In the genomic region with DNA sequence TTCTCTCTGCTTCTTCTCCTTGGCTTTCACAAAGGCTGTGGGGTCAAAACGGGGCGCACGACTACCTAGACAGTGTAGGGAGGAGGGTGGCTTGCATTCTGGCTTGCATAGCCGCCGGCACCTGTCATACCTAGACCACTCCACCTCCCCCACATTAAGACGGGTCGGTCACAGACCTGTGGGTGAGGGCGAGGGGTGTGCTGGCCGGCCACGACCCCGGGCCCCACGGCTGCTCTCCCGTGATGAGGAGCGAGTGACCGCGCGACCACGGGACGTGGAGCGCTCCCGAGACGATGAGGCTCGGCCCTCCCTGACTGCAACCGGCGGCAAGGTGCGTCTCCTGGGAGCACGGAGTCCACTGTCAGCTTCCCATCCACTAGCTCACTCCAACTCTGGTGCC, we compare ENCODE assay signal across 8 mouse cellular contexts. TPM values are rescaled to one million over a fixed set of nuclear protein-coding genes. Genes with fewer than 3 reads are reported as not detected.
DNase-seq lines count a peak whose midpoint lies in the region; ATAC-seq lines count a peak whose summit lies in the region.

No protein-coding gene starts in this region.

- no peak overlapping the region; the same call in none of the 2 replicates for H3K4me3 ChIP-seq in heart, embryonic 16.5 days (ENCODE audit: low read length)
- H3K4me3 ChIP-seq in embryonic facial prominence, embryonic 12.5 days: peak overlapping the region; percentile 42
- peak overlapping the region; percentile 49 for H3K4me3 ChIP-seq in hindbrain, embryonic 13.5 days
- peak overlapping the region; percentile 45 for H3K4me3 ChIP-seq in midbrain, embryonic 12.5 days

- H3K4me2 ChIP-seq in heart, embryonic 16.5 days (ENCODE audit: low read depth, low read length): peak overlapping the region; percentile 90
- H3K4me2 ChIP-seq in embryonic facial prominence, embryonic 12.5 days (replicated peaks): peak overlapping the region; percentile 88
- H3K4me2 ChIP-seq in hindbrain, embryonic 13.5 days: peak overlapping the region; percentile 77
- peak overlapping the region; percentile 70 for H3K4me2 ChIP-seq in midbrain, embryonic 12.5 days (replicated peaks)

- H3K27me3 ChIP-seq in heart, embryonic 16.5 days (ENCODE audit: control insufficient read depth, insufficient read depth, low read length): peaks cover 7% of the 10 kb centered on the region
- peaks cover 13% of the 10 kb centered on the region for H3K27me3 ChIP-seq in embryonic facial prominence, embryonic 12.5 days
- peaks cover 13% of the 10 kb centered on the region for H3K27me3 ChIP-seq in hindbrain, embryonic 13.5 days
- H3K27me3 ChIP-seq in midbrain, embryonic 12.5 days: peaks cover 26% of the 10 kb centered on the region

- ATAC-seq in heart, embryonic 16.5 days (replicated peaks; ENCODE audit: extremely low read depth, insufficient read depth, low FRiP score): no peak; the same call in 1 of the 2 replicates
- no peak for ATAC-seq in embryonic facial prominence, embryonic 12.5 days (ENCODE audit: insufficient number of reproducible peaks, insufficient read depth, low FRiP score, low TSS enrichment)
- ATAC-seq in hindbrain, embryonic 13.5 days (ENCODE audit: low FRiP score): peak; percentile 43
- peak; percentile 13 for ATAC-seq in midbrain, embryonic 12.5 days (ENCODE audit: low FRiP score, low read depth)

- peaks cover 14% of the 10 kb centered on the region for H3K4me1 ChIP-seq in heart, embryonic 16.5 days (ENCODE audit: control insufficient read depth, insufficient read depth, low read length)
- H3K4me1 ChIP-seq in embryonic facial prominence, embryonic 12.5 days: peaks cover 16% of the 10 kb centered on the region
- H3K4me1 ChIP-seq in hindbrain, embryonic 13.5 days (replicated peaks): peaks cover 32% of the 10 kb centered on the region
- peaks cover 27% of the 10 kb centered on the region for H3K4me1 ChIP-seq in midbrain, embryonic 12.5 days

- no peaks in the 10 kb centered on the region for H3K9me3 ChIP-seq in heart, embryonic 16.5 days (replicated peaks; ENCODE audit: control insufficient read depth, low read length)
- H3K9me3 ChIP-seq in embryonic facial prominence, embryonic 12.5 days: no peaks in the 10 kb centered on the region
- H3K9me3 ChIP-seq in hindbrain, embryonic 13.5 days: no peaks in the 10 kb centered on the region
- H3K9me3 ChIP-seq in midbrain, embryonic 12.5 days: no peaks in the 10 kb centered on the region

- H3K27ac ChIP-seq in heart, embryonic 16.5 days (ENCODE audit: low read length): no peak overlapping the region
- no peak overlapping the region for H3K27ac ChIP-seq in embryonic facial prominence, embryonic 12.5 days
- no peak overlapping the region for H3K27ac ChIP-seq in hindbrain, embryonic 13.5 days
- no peak overlapping the region for H3K27ac ChIP-seq in midbrain, embryonic 12.5 days (replicated peaks)

- no peak for DNase-seq in heart, adult 18-20 months
- DNase-seq in embryo, embryonic 10.5 days (ENCODE audit: low spot score): no peak
- DNase-seq in retina, postnatal 1 day: no peak
- no peak for DNase-seq in testis, postnatal 10 days (ENCODE audit: low spot score)

- WGBS in heart, embryonic 16.5 days: 30% methylated on average over 23 of the region's 27 CpGs
- 35% methylated on average over 27 of the region's 27 CpGs for WGBS in embryonic facial prominence, embryonic 12.5 days
- WGBS in hindbrain, embryonic 13.5 days: 29% methylated on average over 27 of the region's 27 CpGs
- 24% methylated on average over 26 of the region's 27 CpGs for WGBS in midbrain, embryonic 12.5 days

- H3K9ac ChIP-seq in heart, embryonic 16.5 days (ENCODE audit: low read length): no peak overlapping the region
- no peak overlapping the region for H3K9ac ChIP-seq in embryonic facial prominence, embryonic 12.5 days
- H3K9ac ChIP-seq in hindbrain, embryonic 13.5 days: peak overlapping the region; percentile 74
- H3K9ac ChIP-seq in midbrain, embryonic 12.5 days (replicated peaks): no peak overlapping the region

- no peaks in the 10 kb centered on the region; the same call in 1 of the 2 replicates for H3K36me3 ChIP-seq in heart, embryonic 16.5 days (ENCODE audit: control insufficient read depth, insufficient read depth)
- H3K36me3 ChIP-seq in embryonic facial prominence, embryonic 12.5 days: 0 out of 2 replicates have a peak, but pooled peaks cover 10% of the 10 kb centered on the region
- no peaks in the 10 kb centered on the region for H3K36me3 ChIP-seq in hindbrain, embryonic 13.5 days
- 0 out of 2 replicates have a peak, but pooled peaks cover 3% of the 10 kb centered on the region for H3K36me3 ChIP-seq in midbrain, embryonic 12.5 days

RNA-seq across cellular contexts. Expression of a gene that starts 17.2 kb away (rescaled TPM):
- polyA plus RNA-seq in heart, embryonic 16.5 days (2015; fragmentation: Nextera tagmentation; extraction: Ambion mirVana): 21.7 and 23.7 TPM in 2 replicates
- total RNA-seq in heart, adult 18-20 months (2021): 10 to 100 TPM in 1 of 2 experiments, 1 to 10 TPM in 1; 8.8 to 10.2 TPM
- 39.7 and 41.0 TPM in 2 replicates for polyA plus RNA-seq in embryonic facial prominence, embryonic 12.5 days (2016; fragmentation: Nextera tagmentation; extraction: Ambion mirVana)
- 23.5 and 23.6 TPM in 2 replicates for polyA plus RNA-seq in hindbrain, embryonic 13.5 days (2015; fragmentation: Nextera tagmentation; extraction: Ambion mirVana)
- 34.7 and 38.7 TPM in 2 replicates for polyA plus RNA-seq in midbrain, embryonic 12.5 days (2016; fragmentation: Nextera tagmentation; extraction: Ambion mirVana)

RNA-seq across cellular contexts. Expression of a gene that starts 21.9 kb away (rescaled TPM):
- 3.5 and 5.7 TPM in 2 replicates for polyA plus RNA-seq in heart, embryonic 16.5 days (2015; fragmentation: Nextera tagmentation; extraction: Ambion mirVana)
- 1 to 10 TPM; 1.6 to 5.5 TPM for total RNA-seq in heart, adult 18-20 months (2021)
- polyA plus RNA-seq in embryonic facial prominence, embryonic 12.5 days (2016; fragmentation: Nextera tagmentation; extraction: Ambion mirVana): 1.1 and 2.0 TPM in 2 replicates
- polyA plus RNA-seq in hindbrain, embryonic 13.5 days (2015; fragmentation: Nextera tagmentation; extraction: Ambion mirVana): 13.7 TPM in 2 replicates
- polyA plus RNA-seq in midbrain, embryonic 12.5 days (2016; fragmentation: Nextera tagmentation; extraction: Ambion mirVana): 2.5 and 4.2 TPM in 2 replicates

RNA-seq across cellular contexts. Expression of a gene that starts 32.7 kb away (rescaled TPM):
- 0.64 and 0.82 TPM in 2 replicates for polyA plus RNA-seq in heart, embryonic 16.5 days (2015; fragmentation: Nextera tagmentation; extraction: Ambion mirVana)
- total RNA-seq in heart, adult 18-20 months (2021): 1 to 10 TPM; 4.4 to 4.9 TPM
- polyA plus RNA-seq in embryonic facial prominence, embryonic 12.5 days (2016; fragmentation: Nextera tagmentation; extraction: Ambion mirVana): 1.1 TPM in 2 replicates
- polyA plus RNA-seq in hindbrain, embryonic 13.5 days (2015; fragmentation: Nextera tagmentation; extraction: Ambion mirVana): 14.9 and 15.8 TPM in 2 replicates
- 12.0 and 13.5 TPM in 2 replicates for polyA plus RNA-seq in midbrain, embryonic 12.5 days (2016; fragmentation: Nextera tagmentation; extraction: Ambion mirVana)

RNA-seq across cellular contexts. Expression of a gene that starts 53.2 kb away (rescaled TPM):
- polyA plus RNA-seq in heart, embryonic 16.5 days (2015; fragmentation: Nextera tagmentation; extraction: Ambion mirVana): 0.50 and 0.69 TPM in 2 replicates
- 1 to 10 TPM; 6.1 to 7.2 TPM for total RNA-seq in heart, adult 18-20 months (2021)
- 0.12 and 0.28 TPM in 2 replicates for polyA plus RNA-seq in embryonic facial prominence, embryonic 12.5 days (2016; fragmentation: Nextera tagmentation; extraction: Ambion mirVana)
- polyA plus RNA-seq in hindbrain, embryonic 13.5 days (2015; fragmentation: Nextera tagmentation; extraction: Ambion mirVana): 0.45 and 0.53 TPM in 2 replicates
- polyA plus RNA-seq in midbrain, embryonic 12.5 days (2016; fragmentation: Nextera tagmentation; extraction: Ambion mirVana): 0.59 and 0.63 TPM in 2 replicates

Comparison
In these comparisons a context has a peak if more than half of its experiments do, and no peak if none do; other contexts are left out.
1. ATAC-seq: peak in hindbrain, embryonic 13.5 days (single experiment) and midbrain, embryonic 12.5 days (single experiment); none in heart, embryonic 16.5 days (single experiment) and embryonic facial prominence, embryonic 12.5 days (single experiment).
2. Peak in every context shown above with its lines, with median percentiles within 50 percentile points of each other: H3K4me2 ChIP-seq.